Mouse (Mus musculus): ENCODE data around the gene Cnn2.
A peak's percentile ranks its signal among the peaks of the same experiment; 100 is the strongest.

DNA sequence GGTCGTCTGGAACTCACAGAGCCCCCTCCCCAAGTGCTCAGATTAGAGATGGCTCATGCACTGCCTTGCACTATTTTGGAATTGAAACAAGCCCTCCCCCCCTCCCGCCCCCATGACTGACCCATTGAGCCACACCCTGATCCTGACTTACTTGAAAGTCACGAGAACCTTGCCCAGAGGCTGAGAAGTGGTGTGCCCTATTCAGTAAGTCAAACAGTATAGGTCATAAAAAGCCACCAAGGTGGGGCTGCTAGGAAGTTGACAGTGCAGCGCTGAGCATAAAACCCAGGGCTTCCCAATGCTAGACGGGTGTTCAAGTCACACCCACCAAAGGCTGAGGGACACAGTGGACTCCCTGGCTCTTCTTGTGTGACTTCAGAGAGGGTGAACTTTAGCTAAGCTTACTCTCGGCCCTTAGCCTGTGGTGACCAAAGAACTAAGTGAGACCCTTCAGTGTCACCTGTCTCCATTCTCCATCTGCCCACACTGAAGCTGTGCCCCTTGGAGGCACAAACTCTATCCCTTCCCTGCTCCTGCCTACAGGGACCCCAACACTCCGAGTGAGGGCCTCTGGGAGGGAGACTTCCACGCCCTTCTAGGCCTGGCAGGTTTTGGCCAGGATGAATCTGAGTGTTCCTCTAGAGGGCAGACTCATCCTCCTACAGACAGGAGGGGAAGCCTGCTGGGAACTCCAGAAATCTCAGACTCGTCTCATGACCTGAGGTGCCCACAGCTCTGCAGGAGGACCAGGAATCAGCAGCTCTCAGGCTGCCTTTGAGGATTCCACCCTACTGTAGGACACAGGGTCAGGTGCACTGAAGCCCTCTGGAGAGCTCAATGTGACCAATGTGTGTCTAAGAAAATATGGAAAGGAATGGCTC, 45.4 kb downstream of the Cnn2 start:
- no peak for TF ChIP-seq POLR2A (IDR thresholded peaks at IDR 0.05; ENCODE audit: low read depth, low read length)
- TF ChIP-seq CTCF (IDR thresholded peaks at IDR 0.05; ENCODE audit: extremely low read depth, insufficient read length, insufficient replicate concordance, low read depth, low read length), result peak; percentile 53; the same call in 1 of the 2 replicates
